8 mouse cellular contexts compared by ENCODE assay signal in genomic region chr16:92698612-92698998, GRCm38 (mm10).
DNase-seq lines count a peak whose midpoint lies in the region; ATAC-seq and TF ChIP-seq lines count a peak whose summit lies in the region.

No protein-coding gene starts in this region.

- peak; percentile 99 for TF ChIP-seq CTCF in liver, postnatal 0 days (IDR thresholded peaks at IDR 0.05; ENCODE audit: low read depth)
- TF ChIP-seq CTCF in testis, adult 2 months (IDR thresholded peaks at IDR 0.05; ENCODE audit: control insufficient read depth, insufficient read depth, insufficient replicate concordance, low read depth, low read length), result peak; percentile 82

- H3K36me3 ChIP-seq in forebrain, embryonic 10.5 days (replicated peaks), result no peaks in the 10 kb centered on the region
- no peaks in the 10 kb centered on the region for H3K36me3 ChIP-seq in heart, embryonic 15.5 days
- H3K36me3 ChIP-seq in liver, postnatal 0 days (replicated peaks; ENCODE audit: insufficient read depth, low read length), result no peaks in the 10 kb centered on the region
- no peaks in the 10 kb centered on the region for H3K36me3 ChIP-seq in neural tube, embryonic 13.5 days
- H3K36me3 ChIP-seq in testis, adult 2 months (ENCODE audit: control insufficient read depth, insufficient read depth, low read length), result no peaks in the 10 kb centered on the region

- TF ChIP-seq POLR2A in testis, adult 2 months (IDR thresholded peaks at IDR 0.05; ENCODE audit: control insufficient read depth, low read depth, low read length), result no peak

- peak overlapping the region; percentile 65 for H3K9ac ChIP-seq in heart, embryonic 15.5 days
- H3K9ac ChIP-seq in liver, postnatal 0 days (replicated peaks), result peak overlapping the region; percentile 75
- H3K9ac ChIP-seq in neural tube, embryonic 13.5 days, result peak overlapping the region; percentile 68

- H3K4me2 ChIP-seq in heart, embryonic 15.5 days, result peak overlapping the region; percentile 99
- H3K4me2 ChIP-seq in liver, postnatal 0 days (ENCODE audit: low read depth, low read length), result peak overlapping the region; percentile 100
- peak overlapping the region; percentile 85 for H3K4me2 ChIP-seq in neural tube, embryonic 13.5 days

- peak; percentile 79 for DNase-seq in c-Kit-positive CD71-negative TER-119-negative erythroid progenitor cells, embryonic 14.5 days (ENCODE audit: low read depth)
- peak; percentile 88 for DNase-seq in forebrain, embryonic 10.5 days (ENCODE audit: extremely low spot score, low spot score)
- peak; percentile 88 for DNase-seq in kidney, postnatal 25 days
- DNase-seq in liver, postnatal 0 days, result peak; percentile 94

- ATAC-seq in CD4-positive, CD25-positive, alpha-beta regulatory T cell, adult 4 months, result peak; percentile 73
- ATAC-seq in heart, embryonic 15.5 days (replicated peaks; ENCODE audit: insufficient number of reproducible peaks, insufficient read depth, low FRiP score, low read depth), result peak; percentile 71
- ATAC-seq in liver, postnatal 0 days, result peak; percentile 75
- ATAC-seq in neural tube, embryonic 13.5 days (ENCODE audit: low read depth), result peak; percentile 84

- H3K4me1 ChIP-seq in forebrain, embryonic 10.5 days, result peaks cover 55% of the 10 kb centered on the region
- H3K4me1 ChIP-seq in heart, embryonic 15.5 days (replicated peaks), result peaks cover 39% of the 10 kb centered on the region
- H3K4me1 ChIP-seq in liver, postnatal 0 days (ENCODE audit: insufficient read depth), result peaks cover 41% of the 10 kb centered on the region
- H3K4me1 ChIP-seq in neural tube, embryonic 13.5 days (replicated peaks), result peaks cover 45% of the 10 kb centered on the region
- H3K4me1 ChIP-seq in testis, adult 2 months (ENCODE audit: control insufficient read depth, insufficient read depth, low read length), result peaks cover 29% of the 10 kb centered on the region

- TF ChIP-seq EP300 in liver, postnatal 0 days (IDR thresholded peaks at IDR 0.05; ENCODE audit: low read depth), result no peak

- peaks cover 100% of the 10 kb centered on the region for H3K27me3 ChIP-seq in forebrain, embryonic 10.5 days (ENCODE audit: poor library complexity, severe bottlenecking)
- H3K27me3 ChIP-seq in heart, embryonic 15.5 days, result peaks cover 69% of the 10 kb centered on the region
- peaks cover 58% of the 10 kb centered on the region for H3K27me3 ChIP-seq in liver, postnatal 0 days (ENCODE audit: insufficient read depth, low read length)
- H3K27me3 ChIP-seq in neural tube, embryonic 13.5 days, result peaks cover 96% of the 10 kb centered on the region
- H3K27me3 ChIP-seq in testis, adult 2 months (ENCODE audit: control insufficient read depth, insufficient read depth, low read length), result peaks cover 4% of the 10 kb centered on the region

- under 1% methylated on average over 26 of the region's 26 CpGs for WGBS in forebrain, embryonic 10.5 days
- 1% methylated on average over 26 of the region's 26 CpGs for WGBS in heart, embryonic 15.5 days
- WGBS in liver, postnatal 0 days (ENCODE audit: insufficient replicate concordance), result under 1% methylated on average over 26 of the region's 26 CpGs
- WGBS in neural tube, embryonic 13.5 days, result under 1% methylated on average over 26 of the region's 26 CpGs

- peak overlapping the region; percentile 70 for H3K4me3 ChIP-seq in forebrain, embryonic 10.5 days
- H3K4me3 ChIP-seq in heart, embryonic 15.5 days, result peak overlapping the region; percentile 62
- peak overlapping the region; percentile 71 for H3K4me3 ChIP-seq in liver, postnatal 0 days (ENCODE audit: low read depth, low read length)
- H3K4me3 ChIP-seq in neural tube, embryonic 13.5 days, result peak overlapping the region; percentile 50
- H3K4me3 ChIP-seq in testis, adult 2 months (ENCODE audit: control insufficient read depth, low read depth, low read length), result peak overlapping the region; percentile 46

- no peaks in the 10 kb centered on the region for H3K9me3 ChIP-seq in forebrain, embryonic 10.5 days
- no peaks in the 10 kb centered on the region for H3K9me3 ChIP-seq in heart, embryonic 15.5 days (replicated peaks)
- H3K9me3 ChIP-seq in liver, postnatal 0 days (ENCODE audit: low read length), result no peaks in the 10 kb centered on the region
- no peaks in the 10 kb centered on the region for H3K9me3 ChIP-seq in neural tube, embryonic 13.5 days

- peak overlapping the region; percentile 84 for H3K27ac ChIP-seq in forebrain, embryonic 10.5 days
- peak overlapping the region; percentile 61; the same call in 1 of the 2 replicates for H3K27ac ChIP-seq in heart, embryonic 15.5 days
- peak overlapping the region; percentile 86 for H3K27ac ChIP-seq in liver, postnatal 0 days (ENCODE audit: low read depth)
- H3K27ac ChIP-seq in neural tube, embryonic 13.5 days (replicated peaks), result peak overlapping the region; percentile 62; the same call in 1 of the 2 replicates
- H3K27ac ChIP-seq in testis, adult 2 months (ENCODE audit: control insufficient read depth, insufficient read depth, low read depth, low read length), result no peak overlapping the region
